ENCODE assay signal across 7 mouse cellular contexts in genomic region chr12:33957400-33958240, GRCm38 (mm10). TPM values are rescaled to one million over a fixed set of nuclear protein-coding genes. Genes with fewer than 3 reads are reported as not detected.
DNase-seq lines count a peak whose midpoint lies in the region; ATAC-seq and TF ChIP-seq lines count a peak whose summit lies in the region.

Twist1 (plus strand) TSS chr12:33957671.

- H3K4me2 ChIP-seq in embryonic facial prominence, embryonic 15.5 days (replicated peaks), result peak within 1 kb of the TSS; percentile 51
- H3K4me2 ChIP-seq in heart, embryonic 16.5 days (ENCODE audit: low read depth, low read length), result peak within 1 kb of the TSS; percentile 85
- H3K4me2 ChIP-seq in limb, embryonic 14.5 days (replicated peaks; ENCODE audit: low read depth, low read length, severe bottlenecking), result peak within 1 kb of the TSS; percentile 72

- DNase-seq in thymus, postnatal 4 days, result peak; percentile 43
- no peak for DNase-seq in thymus, postnatal 25 days
- DNase-seq in limb, embryonic 14.5 days (ENCODE audit: low spot score), result peak; percentile 94
- no peak for DNase-seq in cerebellum, adult 9-11 months

- H3K27me3 ChIP-seq in embryonic facial prominence, embryonic 15.5 days, result peaks cover 32% of the 10 kb centered on the region
- H3K27me3 ChIP-seq in heart, embryonic 16.5 days (ENCODE audit: control insufficient read depth, insufficient read depth, low read length), result peaks cover 74% of the 10 kb centered on the region
- no peaks in the 10 kb centered on the region; the same call in 1 of the 2 replicates for H3K27me3 ChIP-seq in limb, embryonic 14.5 days (ENCODE audit: control insufficient read depth, insufficient read depth, low read length)

- peak within 1 kb of the TSS; percentile 93 for H3K9ac ChIP-seq in embryonic facial prominence, embryonic 15.5 days
- H3K9ac ChIP-seq in heart, embryonic 16.5 days (ENCODE audit: low read length), result peak within 1 kb of the TSS; percentile 75
- H3K9ac ChIP-seq in limb, embryonic 14.5 days (ENCODE audit: low read depth, low read length, severe bottlenecking), result peak within 1 kb of the TSS; percentile 99

- no peaks in the 10 kb centered on the region for H3K36me3 ChIP-seq in embryonic facial prominence, embryonic 15.5 days
- H3K36me3 ChIP-seq in heart, embryonic 16.5 days (ENCODE audit: control insufficient read depth, insufficient read depth), result no peaks in the 10 kb centered on the region
- H3K36me3 ChIP-seq in limb, embryonic 14.5 days (ENCODE audit: control insufficient read depth, insufficient read depth, low read length), result peaks cover 21% of the 10 kb centered on the region

- under 1% methylated on average over 85 of the region's 105 CpGs for WGBS in embryonic facial prominence, embryonic 15.5 days
- under 1% methylated on average over 89 of the region's 105 CpGs for WGBS in heart, embryonic 16.5 days
- WGBS in limb, embryonic 14.5 days, result 3% methylated on average over 22 of the region's 105 CpGs
- WGBS in olfactory bulb, adult 2 months, result 3% methylated on average over 94 of the region's 105 CpGs

- peak; percentile 94 for ATAC-seq in embryonic facial prominence, embryonic 15.5 days (ENCODE audit: insufficient number of reproducible peaks, low FRiP score, low TSS enrichment, low read depth)
- peak; percentile 85 for ATAC-seq in heart, embryonic 16.5 days (replicated peaks; ENCODE audit: extremely low read depth, insufficient read depth, low FRiP score)
- peak; percentile 90 for ATAC-seq in limb, embryonic 14.5 days (ENCODE audit: low FRiP score, low read depth)

- TF ChIP-seq CTCF in olfactory bulb, adult 2 months (IDR thresholded peaks at IDR 0.05; ENCODE audit: insufficient read depth, low read depth, low read length), result no peak

- H3K9me3 ChIP-seq in embryonic facial prominence, embryonic 15.5 days (replicated peaks), result no peaks in the 10 kb centered on the region
- no peaks in the 10 kb centered on the region for H3K9me3 ChIP-seq in heart, embryonic 16.5 days (replicated peaks; ENCODE audit: control insufficient read depth, low read length)
- H3K9me3 ChIP-seq in limb, embryonic 14.5 days (ENCODE audit: control insufficient read depth, low read length), result no peaks in the 10 kb centered on the region

- peak within 1 kb of the TSS; percentile 74 for H3K4me3 ChIP-seq in embryonic facial prominence, embryonic 15.5 days (replicated peaks)
- peak within 1 kb of the TSS; percentile 74 for H3K4me3 ChIP-seq in heart, embryonic 16.5 days (ENCODE audit: low read length)
- peak within 1 kb of the TSS; percentile 93 for H3K4me3 ChIP-seq in limb, embryonic 14.5 days (replicated peaks; ENCODE audit: low read length)
- H3K4me3 ChIP-seq in olfactory bulb, adult 2 months (ENCODE audit: insufficient read depth, low read depth, low read length), result peak within 1 kb of the TSS; percentile 46

- peaks cover 10% of the 10 kb centered on the region; the same call in 1 of the 2 replicates for H3K4me1 ChIP-seq in embryonic facial prominence, embryonic 15.5 days
- peaks cover 15% of the 10 kb centered on the region; the same call in 1 of the 2 replicates for H3K4me1 ChIP-seq in heart, embryonic 16.5 days (ENCODE audit: control insufficient read depth, insufficient read depth, low read length)
- H3K4me1 ChIP-seq in limb, embryonic 14.5 days (ENCODE audit: control insufficient read depth, insufficient read depth, low read length), result peaks cover 4% of the 10 kb centered on the region; the same call in 1 of the 2 replicates
- peaks cover 10% of the 10 kb centered on the region for H3K4me1 ChIP-seq in olfactory bulb, adult 2 months (ENCODE audit: control insufficient read depth, insufficient read depth, low read length)

- H3K27ac ChIP-seq in embryonic facial prominence, embryonic 15.5 days (replicated peaks), result peak within 1 kb of the TSS; percentile 96
- H3K27ac ChIP-seq in heart, embryonic 16.5 days (ENCODE audit: low read length), result peak within 1 kb of the TSS; percentile 83
- H3K27ac ChIP-seq in limb, embryonic 14.5 days (replicated peaks; ENCODE audit: low read depth, low read length), result peak within 1 kb of the TSS; percentile 99
- H3K27ac ChIP-seq in olfactory bulb, adult 2 months (ENCODE audit: insufficient read depth, low read depth, low read length), result no peak within 1 kb of the TSS

- TF ChIP-seq POLR2A in limb, embryonic 14.5 days (IDR thresholded peaks at IDR 0.05; ENCODE audit: borderline replicate concordance, extremely low read depth, insufficient read depth, insufficient read length), result peak; percentile 97
- no peak for TF ChIP-seq POLR2A in olfactory bulb, adult 2 months (IDR thresholded peaks at IDR 0.05; ENCODE audit: insufficient read depth, low read depth, low read length)

RNA-seq across cellular contexts. Expression of gene Twist1, which starts in this region (rescaled TPM):
- polyA plus RNA-seq in embryonic facial prominence, embryonic 15.5 days (2015; fragmentation: Nextera tagmentation; extraction: Ambion mirVana), result 39.9 and 40.8 TPM in 2 replicates
- polyA plus RNA-seq in heart, embryonic 16.5 days (2015; fragmentation: Nextera tagmentation; extraction: Ambion mirVana), result 1.4 and 1.9 TPM in 2 replicates
- 259 and 340 TPM in 2 replicates for polyA plus RNA-seq in limb, embryonic 14.5 days (2012; rRNA removed)
- polyA plus RNA-seq in limb, embryonic 14.5 days (2014; fragmentation: Nextera tagmentation; extraction: Ambion mirVana), result 69.7 and 82.4 TPM in 2 replicates
- polyA plus RNA-seq in olfactory bulb, adult 2 months (2012; ENCODE audit: insufficient read depth, insufficient read length, low replicate concordance, missing spikeins), result not detected in 2 replicates

Comparison
In these comparisons a context has a peak if more than half of its experiments do, and no peak if none do; other contexts are left out.
1. RNA of gene Twist1 (polyA plus RNA-seq): 69.7 to 340 TPM in limb, embryonic 14.5 days and 39.9 to 40.8 TPM in embryonic facial prominence, embryonic 15.5 days; 1.4 to 1.9 TPM in heart, embryonic 16.5 days and not detected in olfactory bulb, adult 2 months; every median in the first group is over 10 times any median in the second.
2. DNase-seq: peak in thymus, postnatal 4 days (single experiment) and limb, embryonic 14.5 days (single experiment); none in thymus, postnatal 25 days (single experiment) and cerebellum, adult 9-11 months (single experiment).
3. Peak in every context shown above with its lines, with median percentiles within 50 percentile points of each other: ATAC-seq, H3K4me2 ChIP-seq, H3K4me3 ChIP-seq and H3K9ac ChIP-seq.